Mouse (Mus musculus) heart, postnatal 0 days (tissue): Measurements from ENCODE around the gene 4932438A13Rik. TPM values are rescaled to one million over a fixed set of nuclear protein-coding genes. Genes with fewer than 3 reads are reported as not detected.

Experiments
- ATAC-seq: fragments of 200-750 bp; cut with Nextera tagmentation; 2 replicates; pipeline ENCODE4 v1.8.0; 2017; ENCODE audit warnings: low read depth, moderate number of reproducible peaks, moderate library complexity; ENCODE audit not compliant: insufficient read depth
- DNase-seq: peaks from one replicate; pipeline ENCODE4 v3.0.0-alpha.2; 2016; ENCODE audit warnings: low spot score
- H3K27ac ChIP-seq: fragments of 300-500 bp; sonication (generic); 2 replicates; pipeline ENCODE4 v1.5.1; 2014; ENCODE audit warnings: low read depth, mild to moderate bottlenecking
- H3K27me3 ChIP-seq: fragments of 300-500 bp; sonication (generic); 2 replicates; pipeline ENCODE4 v1.6.1; 2014; ENCODE audit warnings: low read length, mixed read lengths; ENCODE audit not compliant: control insufficient read depth, insufficient read depth
- H3K36me3 ChIP-seq: fragments of 300-500 bp; sonication (generic); replicated peaks from 2 replicates; pipeline ENCODE4 v1.6.1; 2014; ENCODE audit warnings: low read length, mixed read lengths; ENCODE audit not compliant: control insufficient read depth, insufficient read depth
- H3K4me1 ChIP-seq: fragments of 300-500 bp; sonication (generic); 2 replicates; pipeline ENCODE4 v1.6.1; 2014; ENCODE audit warnings: antibody characterized with exemption; ENCODE audit not compliant: control insufficient read depth, insufficient read depth
- H3K4me2 ChIP-seq: fragments of 300-500 bp; sonication (generic); 2 replicates; pipeline ENCODE4 v1.6.1; 2014; ENCODE audit warnings: low read depth, mild to moderate bottlenecking, low read length, moderate library complexity
- H3K4me3 ChIP-seq: fragments of 300-500 bp; sonication (generic); 2 replicates; pipeline ENCODE4 v1.5.1; 2014; ENCODE audit warnings: low read depth, low read length
- H3K9ac ChIP-seq: fragments of 300-500 bp; sonication (generic); replicated peaks from 2 replicates; pipeline ENCODE4 v1.6.1; 2014; ENCODE audit warnings: low read depth, low read length, mixed read lengths
- H3K9me3 ChIP-seq: fragments of 300-500 bp; sonication (generic); replicated peaks from 2 replicates; pipeline ENCODE4 v1.6.1; 2016; ENCODE audit warnings: low read length; ENCODE audit not compliant: control insufficient read depth
- CTCF ChIP-seq: IDR thresholded peaks from 2 replicates; pipeline ENCODE4 v1.5.1; 2016; ENCODE audit warnings: antibody characterized with exemption, control low read depth, low read depth
- EP300 ChIP-seq: IDR thresholded peaks from 2 replicates; pipeline ENCODE4 v1.6.1; 2016; ENCODE audit warnings: antibody characterized with exemption, low read depth
- WGBS: fragments of 180-500 bp; shearing (Covaris S2); extraction: QIAGEN DNeasy Blood & Tissue Kit; methylation state at CpG from one replicate; pipeline ENCODE4 v1.1.7; 2014; 5-methylcytosine and 5-hydroxymethylcytosine counted together
- polyA plus RNA-seq: library from polyadenylated mRNA; unstranded; fragments of >200 nt; fragmentation: Nextera tagmentation; extraction: Ambion mirVana; gene quantifications from 2 replicates; pipeline ENCODE4 v1.2.1, GENCODE M21; 2015
- total RNA-seq: library from RNA; depleted of rRNA; stranded (reverse); fragments of >200 nt; gene quantifications from 2 replicates; pipeline ENCODE4 v1.2.3, GENCODE M21; 2014; ENCODE audit warnings: low replicate concordance; rRNA removed

Gene 4932438A13Rik
- total and polyA plus RNA-seq, 2 experiments from 2014 or later = 22.3 to 22.7 TPM

- ATAC-seq (0 out of 2 replicates have a peak, but pooled peaks have one; percentile 17), DNase-seq (no peak)
- no peak within 1 kb of the TSS for H3K27ac ChIP-seq
- H3K9ac ChIP-seq = no peak within 1 kb of the TSS
- peak within 1 kb of the TSS; percentile 23 for H3K4me3 ChIP-seq
- H3K27me3 ChIP-seq = no peaks in the 10 kb centered on the region
- no peaks in the 10 kb centered on the region for H3K36me3 ChIP-seq
- WGBS = 49% methylated on average over 33 of the region's 39 CpGs
- no peak for TF ChIP-seq CTCF
- no peaks in the 10 kb centered on the region for H3K4me1 ChIP-seq
- H3K9me3 ChIP-seq = peaks cover 11% of the 10 kb centered on the region
- peak within 1 kb of the TSS; percentile 47 for H3K4me2 ChIP-seq
These were observed 200.5 kb downstream of the 4932438A13Rik start, which contains the start of gene Adad1 for GRCm38 (mm10) chr3:37063406-37063805. Adad1 (plus strand) TSS chr3:37063527.

GRCm38 (mm10) chr3:37073211-37073610, 210.3 kb downstream of the 4932438A13Rik start:
- Histone ChIP-seq H3K9me3 (peaks cover 6% of the 10 kb centered on the region; the same call in 1 of the 2 replicates), H3K36me3 (no peaks in the 10 kb centered on the region), H3K4me1 (no peaks in the 10 kb centered on the region), H3K4me3 (no peak overlapping the region), H3K9ac (no peak overlapping the region), H3K27ac (no peak overlapping the region), H3K4me2 (no peak overlapping the region), H3K27me3 (no peaks in the 10 kb centered on the region)
- TF ChIP-seq EP300 (no peak), CTCF (peak; percentile 73)
- ATAC-seq (no peak), DNase-seq (peak; percentile 36)

- 68% methylated on average over 4 of the region's 4 CpGs for WGBS
- no peak overlapping the region for H3K9ac ChIP-seq
- no peaks in the 10 kb centered on the region for H3K36me3 ChIP-seq
- H3K27me3 ChIP-seq = no peaks in the 10 kb centered on the region
- no peak overlapping the region for H3K4me2 ChIP-seq
- no peak for TF ChIP-seq CTCF
- TF ChIP-seq EP300 = no peak
- H3K9me3 ChIP-seq = no peaks in the 10 kb centered on the region
- ATAC-seq = no peak
- H3K4me3 ChIP-seq = no peak overlapping the region
- no peaks in the 10 kb centered on the region for H3K4me1 ChIP-seq
- no peak for DNase-seq
- H3K27ac ChIP-seq = no peak overlapping the region
These were observed 222.0 kb downstream of the 4932438A13Rik start for GRCm38 (mm10) chr3:37084860-37085259.

- Histone ChIP-seq H3K27me3 (no peaks in the 10 kb centered on the region), H3K9me3 (no peaks in the 10 kb centered on the region), H3K4me3 (no peak overlapping the region), H3K4me2 (no peak overlapping the region), H3K27ac (no peak overlapping the region), H3K4me1 (no peaks in the 10 kb centered on the region), H3K9ac (no peak overlapping the region), H3K36me3 (no peaks in the 10 kb centered on the region)
- no peak for ATAC-seq
- TF ChIP-seq CTCF (no peak), EP300 (no peak)
- DNase-seq = no peak
These were observed 227.8 kb downstream of the 4932438A13Rik start for GRCm38 (mm10) chr3:37090721-37091120.

Other genes with a start within 250 kb of the 4932438A13Rik start
- 0.50 and 6.0 TPM in 2 replicates for gene Bbs7, start 249.6 kb upstream of the 4932438A13Rik start, total RNA-seq
- 7.9 and 8.2 TPM in 2 replicates for gene Bbs7, start 249.6 kb upstream of the 4932438A13Rik start, polyA plus RNA-seq
- 6.3 and 9.1 TPM in 2 replicates for gene Trpc3, start 172.9 kb upstream of the 4932438A13Rik start, total RNA-seq
- gene Trpc3, start 172.9 kb upstream of the 4932438A13Rik start, polyA plus RNA-seq = 2.8 and 3.5 TPM in 2 replicates
- not detected in 2 replicates for gene Adad1, start 200.4 kb downstream of the 4932438A13Rik start, total RNA-seq
- gene Adad1, start 200.4 kb downstream of the 4932438A13Rik start, polyA plus RNA-seq = 0.05 and 0.08 TPM in 2 replicates